Mouse (Mus musculus): ENCODE measurements around the gene Olfr512.

The Olfr512 gene

DNA sequence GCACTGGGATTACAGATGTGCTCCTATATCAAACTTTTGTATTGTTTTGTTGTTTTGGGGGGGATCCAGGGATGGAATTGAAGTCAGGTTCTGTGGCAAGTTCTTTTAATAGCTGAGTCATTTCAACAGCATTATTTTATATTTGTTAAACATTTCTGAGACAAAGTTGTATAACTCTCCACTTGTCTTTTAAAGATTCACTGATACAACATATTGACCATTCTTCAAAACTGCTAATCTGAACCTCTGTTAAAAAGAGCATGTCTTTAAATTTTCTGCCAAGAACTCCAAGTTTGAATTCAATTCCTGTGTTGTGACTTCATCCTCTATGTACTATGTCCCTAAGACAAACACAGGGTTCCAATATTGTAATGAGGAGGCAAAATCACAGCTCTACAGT, at the start of gene Olfr512:
TSS of gene Olfr512 (plus strand) at position 301 of the 400 bp plus-strand sequence.
- no peak for DNase-seq (ENCODE audit: extremely low spot score, low read depth, low spot score)

DNA sequence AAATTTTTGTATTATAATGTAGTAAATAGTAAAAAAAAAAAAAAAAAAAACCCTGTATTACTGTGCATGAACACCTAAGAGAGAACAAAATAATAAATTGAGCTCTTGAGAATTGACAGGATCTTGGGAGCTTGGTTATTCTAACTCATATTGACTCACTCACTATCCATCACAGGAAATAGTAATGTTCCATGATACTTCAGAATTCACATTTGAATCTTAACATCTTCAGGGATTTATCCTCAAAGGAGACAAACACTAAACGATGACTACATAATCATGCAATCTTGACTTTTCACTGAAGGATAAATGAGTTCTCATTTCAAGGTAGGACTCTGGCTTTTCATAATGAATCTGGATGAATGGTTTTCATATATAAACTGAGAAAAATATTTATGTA, 47.0 kb upstream of the Olfr512 start, which contains the start of gene Olfr510:
TSS of gene Olfr510 (plus strand) at position 301 of the 400 bp plus-strand sequence.
- DNase-seq (ENCODE audit: extremely low spot score, low read depth, low spot score), result no peak

DNA sequence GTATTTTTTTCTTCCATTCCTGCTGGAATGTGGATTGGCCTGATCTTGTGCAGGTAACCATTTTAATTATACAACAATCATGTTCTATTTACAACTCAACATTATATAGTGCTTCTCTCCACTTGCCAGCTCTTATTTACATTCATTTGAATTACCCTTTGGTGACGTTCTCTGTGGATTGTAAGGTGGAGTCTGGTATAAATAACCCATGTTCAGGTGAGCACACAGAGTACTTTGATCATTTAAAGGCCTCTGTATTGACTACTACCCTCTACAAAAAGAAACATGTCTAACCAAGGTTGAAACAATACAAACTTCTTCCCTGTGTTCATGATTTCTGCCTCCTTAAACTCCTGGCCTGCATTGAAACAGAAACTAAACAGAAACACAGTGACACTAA, 42.1 kb upstream of the Olfr512 start:
- no peak for DNase-seq (ENCODE audit: extremely low spot score, low read depth, low spot score)

DNA sequence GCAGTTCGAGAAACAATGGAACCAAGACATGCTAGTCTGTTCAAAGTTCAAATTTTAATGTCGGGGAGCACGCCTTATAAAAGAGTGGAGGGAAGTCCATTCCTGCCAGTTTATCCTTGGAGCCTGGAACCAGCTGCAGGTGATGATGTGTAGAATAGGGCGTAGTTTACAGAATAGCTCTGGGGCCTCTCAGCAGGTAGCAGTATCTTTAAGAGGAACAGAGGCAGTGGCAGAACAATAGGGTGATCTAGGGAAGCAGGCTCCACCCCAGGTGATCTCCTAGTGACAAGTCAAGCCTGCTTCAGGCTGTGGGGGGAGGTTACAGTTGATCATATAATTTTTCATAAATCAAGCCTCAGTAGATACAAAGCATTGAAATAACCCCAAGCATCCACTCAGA, 34.2 kb upstream of the Olfr512 start:
- DNase-seq (ENCODE audit: extremely low spot score, low read depth, low spot score), result no peak

DNA sequence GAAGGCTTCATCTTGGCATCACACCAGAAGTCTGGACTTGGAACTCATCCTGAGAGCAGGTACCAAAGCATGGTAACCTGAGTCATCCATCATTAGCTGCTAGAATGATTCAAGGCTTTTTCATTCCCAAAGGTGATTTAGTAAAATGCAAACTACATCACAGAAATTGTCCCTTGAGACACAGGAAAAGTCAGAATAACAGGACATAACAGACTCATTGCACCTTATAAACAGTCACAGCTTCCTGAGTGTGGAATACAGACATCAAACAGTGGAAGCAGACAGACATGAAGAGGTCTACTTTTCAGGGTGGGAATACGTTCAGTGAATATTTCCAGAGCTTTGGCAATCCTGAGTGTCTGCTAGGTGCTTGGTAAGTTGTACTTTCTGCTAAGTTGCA, 37.6 kb downstream of the Olfr512 start, which contains the start of gene Olfr513:
TSS of gene Olfr513 (plus strand) at position 301 of the 400 bp plus-strand sequence.
- DNase-seq (ENCODE audit: extremely low spot score, low read depth, low spot score), result no peak

DNA sequence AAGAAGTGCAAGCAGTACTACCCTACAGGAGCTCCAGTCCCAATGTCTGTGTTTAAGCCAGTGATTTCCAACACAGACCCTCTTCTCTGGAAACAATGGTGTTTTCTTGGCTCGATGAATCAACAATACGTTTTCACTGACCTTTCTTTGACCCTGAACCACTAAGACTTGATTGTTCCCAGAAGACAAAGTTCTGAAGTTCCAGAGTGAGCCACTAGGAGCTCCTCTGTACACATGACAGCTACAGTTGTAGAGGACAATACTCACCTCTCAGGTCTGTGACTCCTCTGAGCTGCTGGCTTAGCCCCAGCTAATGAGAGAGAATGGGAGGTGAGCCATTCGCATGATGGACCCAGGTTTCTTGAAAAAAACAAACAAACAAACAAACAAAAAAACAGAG, 47.3 kb downstream of the Olfr512 start:
- no peak for DNase-seq (ENCODE audit: extremely low spot score, low read depth, low spot score)
